Mouse (Mus musculus): ENCODE data around the gene Olfr575.

Gene Olfr575

GRCm38 (mm10) chr7:102958593-102958992, at the start of gene Olfr575:
TSS of gene Olfr575 (minus strand) at chr7:102958775.
- DNase-seq (ENCODE audit: low read depth, low spot score): no peak

DNA sequence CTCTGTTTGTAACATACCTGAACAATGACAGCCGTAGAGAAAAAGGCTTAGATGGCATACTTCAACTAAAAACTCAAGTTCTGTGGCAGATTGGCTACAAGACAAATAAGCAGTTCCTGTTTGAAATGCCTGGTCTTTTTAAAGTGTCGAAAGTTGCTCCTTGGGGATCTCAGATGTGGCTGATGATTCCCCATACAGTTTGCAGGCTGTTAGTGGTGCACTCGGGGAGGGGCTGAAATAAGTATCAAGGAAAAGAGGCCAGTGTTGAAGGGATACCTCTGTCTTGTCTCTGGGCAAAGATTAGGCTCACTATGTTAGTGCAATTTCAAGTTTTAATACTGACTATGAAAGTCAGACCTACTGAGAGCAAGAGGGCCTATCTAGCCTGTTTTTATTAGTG, 30.6 kb upstream of the Olfr575 start, which contains the start of gene Olfr578:
Gene Olfr578 (minus strand): TSS at position 101 of the 400 bp plus-strand sequence.
- no peak for DNase-seq (ENCODE audit: low read depth, low spot score)

DNA sequence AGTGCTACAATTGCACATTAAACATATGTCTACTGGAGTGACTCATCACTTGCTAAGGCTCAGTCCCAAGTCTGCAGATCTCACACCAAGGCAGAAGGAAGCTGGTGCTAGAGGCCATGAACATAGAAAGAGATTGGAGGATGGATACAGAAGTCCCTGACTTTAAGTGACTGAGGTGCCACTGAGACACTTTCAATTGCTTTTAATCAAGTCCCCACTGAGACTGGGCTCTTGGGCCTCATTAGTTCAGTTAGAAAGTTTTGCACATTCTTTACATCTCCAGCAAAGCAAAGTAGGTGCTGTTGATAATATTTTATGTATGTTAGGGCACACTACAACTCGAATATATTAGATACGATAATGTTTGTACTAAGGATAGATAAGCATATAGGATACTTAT, 17.3 kb upstream of the Olfr575 start, which contains the start of gene Olfr577:
Gene Olfr577 (minus strand): TSS at position 101 of the 400 bp plus-strand sequence.
- no peak for DNase-seq (ENCODE audit: low read depth, low spot score)

DNA sequence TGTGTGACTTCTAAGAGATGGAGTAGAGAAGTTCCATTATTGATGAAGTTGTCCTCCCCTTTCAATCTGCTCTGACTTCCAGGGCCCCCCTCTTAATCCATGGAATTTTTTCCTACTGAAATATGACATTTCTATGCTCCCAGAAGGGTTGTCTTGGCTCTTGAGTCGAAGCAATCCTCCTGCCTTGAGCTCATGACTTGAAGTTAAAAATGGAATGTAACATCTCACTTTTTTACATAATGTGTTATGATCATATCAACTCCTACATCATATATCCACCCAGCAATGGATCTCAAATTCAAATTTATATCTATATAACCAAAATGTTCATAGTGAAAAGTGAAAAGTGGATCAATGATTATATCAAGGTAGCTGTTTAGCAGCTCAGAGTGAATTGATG, 15.8 kb upstream of the Olfr575 start:
- DNase-seq (ENCODE audit: low read depth, low spot score): no peak

DNA sequence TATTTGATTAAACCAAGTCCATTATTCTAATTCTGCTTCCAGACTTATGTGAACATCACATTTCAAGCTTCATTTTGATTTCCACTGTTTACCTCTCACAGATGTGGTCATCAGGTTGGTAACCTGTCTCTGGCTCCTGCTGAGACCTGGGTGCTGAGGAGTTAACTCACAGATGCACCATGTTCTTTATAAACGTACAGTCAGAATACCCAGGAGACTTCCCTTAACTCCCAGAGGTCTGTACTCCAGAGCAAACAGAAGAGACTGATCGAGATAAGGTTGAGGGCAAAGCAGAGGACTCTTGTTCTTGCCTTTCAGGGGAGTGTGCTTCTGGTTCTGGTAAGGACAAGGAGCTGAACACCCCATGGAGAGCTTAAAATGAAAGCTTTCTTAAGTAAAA, 3.8 kb upstream of the Olfr575 start, which contains the start of gene Olfr576:
Gene Olfr576 (plus strand): TSS at position 301 of the 400 bp plus-strand sequence.
- no peak for DNase-seq (ENCODE audit: low read depth, low spot score)

DNA sequence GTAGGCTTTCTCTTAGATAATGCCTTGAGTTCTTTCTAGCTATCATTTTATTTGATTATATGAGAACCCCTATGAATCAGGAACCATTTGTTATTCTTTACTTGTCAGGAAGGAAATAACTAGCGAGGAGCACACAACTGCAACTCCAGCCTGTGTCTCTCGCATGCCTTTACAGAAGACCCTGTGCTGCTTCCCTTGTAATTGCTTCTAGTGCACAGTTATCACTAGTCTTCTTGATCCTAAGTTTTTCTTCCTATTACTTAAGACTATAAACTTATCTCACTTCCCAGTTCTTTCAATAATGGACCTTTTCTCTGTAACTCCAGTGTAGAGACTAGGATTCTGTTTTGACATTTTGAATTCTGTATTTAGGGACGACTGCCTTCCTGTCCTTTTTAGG, 438 bp downstream of the Olfr575 start:
- no peak for DNase-seq (ENCODE audit: low read depth, low spot score)

DNA sequence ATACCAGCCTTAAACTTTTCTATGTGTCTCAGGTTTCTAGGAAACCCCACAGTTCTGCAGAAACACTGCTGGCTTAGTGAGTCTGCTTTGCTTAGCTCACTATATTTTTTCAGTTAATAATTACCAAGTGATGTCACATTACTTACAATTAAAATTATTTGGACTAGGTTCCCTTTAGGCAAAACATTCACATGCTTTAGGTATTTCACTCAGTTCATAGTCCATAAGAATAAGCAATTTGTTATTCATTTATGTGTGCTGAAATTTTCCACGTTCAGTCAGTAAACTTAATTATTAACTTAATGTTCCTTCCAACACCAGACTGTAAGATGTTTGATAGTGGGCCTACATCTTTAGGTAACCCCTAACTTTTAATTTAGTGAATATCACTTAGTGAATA, 7.8 kb downstream of the Olfr575 start:
- no peak for DNase-seq (ENCODE audit: low read depth, low spot score)

DNA sequence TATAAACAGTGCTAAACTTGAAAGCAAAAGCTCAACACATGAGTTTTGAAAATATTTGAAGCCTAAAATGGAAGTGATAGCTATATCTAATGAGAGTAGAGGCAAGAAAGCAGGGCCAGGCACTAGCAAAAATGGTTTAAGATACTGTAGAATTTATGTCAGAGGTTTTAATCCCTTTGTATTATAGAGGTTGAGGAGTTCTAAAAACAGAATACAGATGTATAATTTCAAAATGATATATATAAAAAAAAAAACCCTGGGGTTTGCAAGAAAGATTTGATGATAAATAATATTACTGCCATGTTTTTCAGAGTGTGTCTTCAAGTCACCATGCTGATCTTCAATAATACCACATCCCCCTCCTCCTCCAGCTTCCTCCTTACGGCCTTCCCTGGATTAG, 10.4 kb downstream of the Olfr575 start, which contains the start of gene Olfr574:
Gene Olfr574 (plus strand): TSS at position 301 of the 400 bp plus-strand sequence.
- DNase-seq (ENCODE audit: low read depth, low spot score): no peak

- DNase-seq (ENCODE audit: low read depth, low spot score): no peak
These were observed 15.2 kb downstream of the Olfr575 start for GRCm38 (mm10) chr7:102943417-102943816.

GRCm38 (mm10) chr7:102942475-102942874, 16.1 kb downstream of the Olfr575 start, which contains the start of gene Olfr573-ps1:
TSS of gene Olfr573-ps1 (minus strand) at chr7:102942575.
- DNase-seq (ENCODE audit: low read depth, low spot score): no peak

GRCm38 (mm10) chr7:102927105-102927504, 31.5 kb downstream of the Olfr575 start:
- no peak for DNase-seq (ENCODE audit: low read depth, low spot score)

GRCm38 (mm10) chr7:102924109-102924508, 34.5 kb downstream of the Olfr575 start, which contains the start of gene Olfr572:
TSS of gene Olfr572 (plus strand) at chr7:102924409.
- DNase-seq (ENCODE audit: low read depth, low spot score): no peak

- DNase-seq (ENCODE audit: low read depth, low spot score): peak; percentile 7
These were observed 38.9 kb downstream of the Olfr575 start for GRCm38 (mm10) chr7:102919632-102920031.

DNA sequence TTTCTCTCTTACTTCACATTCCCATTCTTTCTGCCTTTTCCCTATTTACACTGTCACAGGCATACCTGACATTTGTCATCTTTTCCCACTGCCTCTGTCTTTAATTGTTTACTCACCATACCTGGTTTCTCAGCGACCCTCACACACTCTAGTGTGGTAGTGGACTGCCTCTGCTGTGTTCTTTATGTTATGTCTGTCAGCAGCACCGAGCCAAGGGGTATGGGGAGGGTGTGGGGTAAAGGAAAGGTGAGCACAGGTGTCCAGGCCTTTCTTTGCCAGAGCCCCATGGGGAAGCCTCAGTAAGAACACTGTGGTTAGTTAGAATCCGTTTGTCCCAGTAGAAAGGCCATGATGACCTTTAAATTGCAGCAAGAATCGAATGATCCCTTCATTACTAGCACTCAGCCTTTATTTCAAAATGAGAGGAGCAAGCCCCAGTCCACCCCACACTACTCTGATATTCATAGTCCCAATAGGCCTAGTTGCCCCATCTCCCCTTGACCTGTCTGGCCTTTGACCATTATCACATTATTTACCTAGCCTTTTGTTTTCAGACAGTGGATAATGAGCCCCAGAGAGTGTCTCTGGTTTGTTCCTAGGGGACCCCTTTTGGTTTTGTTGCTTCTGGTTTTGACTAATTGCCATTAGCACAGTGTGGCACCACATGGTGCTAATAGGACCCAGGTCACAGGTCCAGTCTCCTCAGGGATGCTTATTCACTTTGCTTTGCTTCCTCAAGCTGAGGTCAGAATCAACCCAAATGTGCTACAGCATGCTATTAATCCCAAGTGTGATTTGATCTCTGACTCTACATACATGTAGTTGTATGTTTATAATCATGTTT, 41.3 kb downstream of the Olfr575 start, which contains the start of gene Olfr571:
Gene Olfr571 (minus strand): TSS at position 505 of the 844 bp plus-strand sequence.
- DNase-seq (ENCODE audit: low read depth, low spot score): no peak

GRCm38 (mm10) chr7:102916405-102916804, 42.2 kb downstream of the Olfr575 start:
- no peak for DNase-seq (ENCODE audit: low read depth, low spot score)

DNA sequence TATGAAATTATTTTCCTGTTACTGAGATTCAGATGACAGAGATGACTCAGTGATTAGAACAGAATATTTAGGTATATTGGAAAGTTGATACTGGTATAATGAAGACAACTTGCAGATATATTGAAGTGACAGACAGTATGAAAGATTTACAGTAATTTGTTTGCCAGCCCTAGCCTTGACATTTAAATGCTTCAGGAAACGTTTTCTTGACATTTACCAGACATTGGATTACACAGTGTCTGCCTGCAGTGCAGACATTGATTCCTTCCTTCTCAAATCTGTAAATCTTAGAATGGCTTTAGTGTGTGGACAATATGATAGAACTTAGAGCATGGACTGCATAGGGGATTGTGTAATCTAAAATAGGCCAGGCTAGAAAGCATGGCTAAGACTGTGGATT, 43.3 kb downstream of the Olfr575 start:
- DNase-seq (ENCODE audit: low read depth, low spot score): no peak

Data from skeletal muscle tissue, adult 2 months (tissue).